Mouse (Mus musculus): ENCODE data around the gene Olfr1366.
"Not testable (repeated sequence)": the region's sequence is repeated elsewhere in the genome, so short reads cannot be mapped to it uniquely, and the experiment has no call there.

The Olfr1366 gene

GRCm38 (mm10) chr13:21542708-21543107, at the start of gene Olfr1366:
Gene Olfr1366 (minus strand): TSS chr13:21542808.
- DNase-seq: no peak

- DNase-seq: no peak
These were observed 49.0 kb upstream of the Olfr1366 start for GRCm38 (mm10) chr13:21591618-21592017.

GRCm38 (mm10) chr13:21581659-21582058, 39.1 kb upstream of the Olfr1366 start, which contains the start of gene Olfr1364:
Gene Olfr1364 (minus strand): TSS chr13:21581759.
- DNase-seq: no peak

- DNase-seq: no peak
These were observed 17.2 kb upstream of the Olfr1366 start, which contains the start of gene Olfr1535 for GRCm38 (mm10) chr13:21559793-21560192. Gene Olfr1535 (minus strand): TSS chr13:21559893.

GRCm38 (mm10) chr13:21550416-21551110, 8.0 kb upstream of the Olfr1366 start:
- DNase-seq: peak in 1 of 2 experiments; percentile 3

GRCm38 (mm10) chr13:21549487-21549886, 6.9 kb upstream of the Olfr1366 start:
- no peak for DNase-seq

GRCm38 (mm10) chr13:21530781-21531201, 11.8 kb downstream of the Olfr1366 start, which contains the start of gene Zkscan8:
Gene Zkscan8 (minus strand): TSS chr13:21531120.
- DNase-seq: peak; percentile 89 to 93

GRCm38 (mm10) chr13:21530136-21530535, 12.5 kb downstream of the Olfr1366 start:
- no peak for DNase-seq

- peak; percentile 83 to 93 for DNase-seq
These were observed 36.4 kb downstream of the Olfr1366 start for GRCm38 (mm10) chr13:21506221-21506649.

- DNase-seq: no peak
These were observed 40.3 kb downstream of the Olfr1366 start for GRCm38 (mm10) chr13:21502296-21502695.

GRCm38 (mm10) chr13:21501182-21501581, 41.4 kb downstream of the Olfr1366 start, which contains the start of gene Gm11273:
Gene Gm11273 (minus strand): TSS chr13:21501418.
- not testable (repeated sequence) for DNase-seq

- DNase-seq: peak; percentile 16 to 42
These were observed 47.5 kb downstream of the Olfr1366 start, which contains the start of gene AK157302 for GRCm38 (mm10) chr13:21495080-21495479. Gene AK157302 (plus strand): TSS chr13:21495223.

GRCm38 (mm10) chr13:21492847-21493246, 49.8 kb downstream of the Olfr1366 start:
- DNase-seq: no peak

GRCm38 (mm10) chr13:21486881-21487280, 55.7 kb downstream of the Olfr1366 start:
- no peak for DNase-seq

All from kidney, postnatal 25 days (tissue).